ENCODE assay signal across 27 mouse cellular contexts in genomic region chr13:93068353-93068752, GRCm38 (mm10).
DNase-seq lines count a peak whose midpoint lies in the region; ATAC-seq lines count a peak whose summit lies in the region.
"Had no signal": no experiment of that assay in that cellular context is flagged by ENCODE, and none has a peak within 500 bp of the region (broad histone marks: within the 10 kb centered on the region; RNA-seq: fewer than 3 reads in every experiment).

No protein-coding gene starts in this region.

- no peak overlapping the region for H3K9ac ChIP-seq in forebrain, embryonic 14.5 days (ENCODE audit: low read length)
- no peak overlapping the region for H3K9ac ChIP-seq in forebrain, embryonic 13.5 days
- H3K9ac ChIP-seq: embryonic facial prominence, embryonic 13.5 days; forebrain, embryonic 12.5 days; forebrain, postnatal 0 days; heart, embryonic 12.5 days; heart, embryonic 15.5 days; hindbrain, embryonic 15.5 days had no signal

- H3K4me2 ChIP-seq in forebrain, embryonic 14.5 days (ENCODE audit: low read length), result no peak overlapping the region
- no peak overlapping the region for H3K4me2 ChIP-seq in forebrain, embryonic 13.5 days
- H3K4me2 ChIP-seq: embryonic facial prominence, embryonic 13.5 days; forebrain, embryonic 12.5 days; heart, embryonic 12.5 days; heart, embryonic 15.5 days; hindbrain, embryonic 15.5 days had no signal

- H3K27ac ChIP-seq in forebrain, embryonic 14.5 days (ENCODE audit: low read depth, low read length), result no peak overlapping the region
- no peak overlapping the region for H3K27ac ChIP-seq in forebrain, embryonic 13.5 days
- H3K27ac ChIP-seq: embryonic facial prominence, embryonic 10.5 days; embryonic facial prominence, embryonic 13.5 days; forebrain, embryonic 12.5 days; heart, embryonic 15.5 days; hindbrain, embryonic 15.5 days had no signal

- peak; percentile 14 for DNase-seq in forebrain, embryonic 14.5 days (ENCODE audit: low spot score)
- peak; percentile 37 to 81 for DNase-seq in layer of hippocampus, adult 18-20 months (ENCODE audit: low spot score in 2 of 2)
- DNase-seq in layer of hippocampus, postnatal 25 days (ENCODE audit: extremely low spot score in 1 of 2, low spot score in 1 of 2), result no peak
- DNase-seq in layer of hippocampus, postnatal 36 days, result peak; percentile 40 to 49
- no peak for DNase-seq in cerebellum, adult 18-20 months
- DNase-seq: adrenal gland, postnatal 10 days; adrenal gland, postnatal 36 days; cerebellum, adult 11 months; cerebellum, adult 8-10 months; cerebellum, postnatal 10 days; cerebellum, postnatal 36 days; embryo, embryonic 11 days; forebrain, postnatal 0 days; gastrocnemius, adult 2 months; gastrocnemius, postnatal 14 days; heart, adult 18-20 months; heart, postnatal 10 days; heart, postnatal 36 days had no signal

- H3K4me3 ChIP-seq in forebrain, embryonic 14.5 days (ENCODE audit: low read depth, low read length), result no peak overlapping the region
- no peak overlapping the region for H3K4me3 ChIP-seq in forebrain, embryonic 13.5 days
- H3K4me3 ChIP-seq: embryonic facial prominence, embryonic 10.5 days; embryonic facial prominence, embryonic 13.5 days; erythroblast, embryonic 14.5 days; forebrain, embryonic 12.5 days; gastrocnemius, adult 2 months; heart, embryonic 12.5 days; heart, embryonic 15.5 days; hindbrain, embryonic 15.5 days had no signal

- ATAC-seq in forebrain, embryonic 14.5 days, result no peak
- ATAC-seq in forebrain, embryonic 13.5 days, result no peak
- ATAC-seq: activated CD4-positive, CD25-positive, alpha-beta regulatory T cell, adult 4 months; forebrain, postnatal 0 days had no signal

- WGBS in forebrain, embryonic 14.5 days, result 94% methylated on average over 6 of the region's 6 CpGs
- 90% methylated on average over 6 of the region's 6 CpGs for WGBS in forebrain, embryonic 13.5 days

- H3K4me1 ChIP-seq in forebrain, embryonic 14.5 days (ENCODE audit: control insufficient read depth, insufficient read depth, low read length), result peaks cover 7% of the 10 kb centered on the region; the same call in 1 of the 2 replicates
- H3K4me1 ChIP-seq in forebrain, embryonic 13.5 days, result peaks cover 19% of the 10 kb centered on the region

- no peaks in the 10 kb centered on the region for H3K9me3 ChIP-seq in forebrain, embryonic 14.5 days (replicated peaks; ENCODE audit: control insufficient read depth, low read length)
- no peaks in the 10 kb centered on the region for H3K9me3 ChIP-seq in forebrain, embryonic 13.5 days (replicated peaks)
- H3K9me3 ChIP-seq: embryonic facial prominence, embryonic 10.5 days; embryonic facial prominence, embryonic 13.5 days; forebrain, embryonic 12.5 days; heart, embryonic 12.5 days; heart, embryonic 15.5 days; hindbrain, embryonic 15.5 days had no signal

- no peaks in the 10 kb centered on the region for H3K27me3 ChIP-seq in forebrain, embryonic 14.5 days (replicated peaks; ENCODE audit: control insufficient read depth, insufficient read depth, low read length)
- no peaks in the 10 kb centered on the region for H3K27me3 ChIP-seq in forebrain, embryonic 13.5 days
- H3K27me3 ChIP-seq: embryonic facial prominence, embryonic 13.5 days; forebrain, embryonic 12.5 days; heart, embryonic 12.5 days; heart, embryonic 15.5 days; hindbrain, embryonic 15.5 days had no signal

- H3K36me3 ChIP-seq in forebrain, embryonic 14.5 days (ENCODE audit: control insufficient read depth, insufficient read depth, low read length), result no peaks in the 10 kb centered on the region
- no peaks in the 10 kb centered on the region for H3K36me3 ChIP-seq in forebrain, embryonic 13.5 days (ENCODE audit: poor library complexity, severe bottlenecking)
- H3K36me3 ChIP-seq: embryonic facial prominence, embryonic 10.5 days; embryonic facial prominence, embryonic 13.5 days; forebrain, embryonic 12.5 days; hindbrain, embryonic 15.5 days had no signal

Comparison
In these comparisons a context has a peak if more than half of its experiments do, and no peak if none do; other contexts are left out.
1. DNase-seq: peak in forebrain, embryonic 14.5 days (single experiment), layer of hippocampus, adult 18-20 months (2 of 2) and layer of hippocampus, postnatal 36 days (2 of 2); none in layer of hippocampus, postnatal 25 days (0 of 2) and cerebellum, adult 18-20 months (0 of 2).